Mouse (Mus musculus) natural killer cell, adult 2 months (primary cell): ENCODE results near the gene Haus2.

Source experiments
- DNase-seq, 2 experiments: peaks; one replicate each; pipeline ENCODE4 v3.0.0; 2022; ENCODE audit warnings: low spot score in 2 of 2

The Haus2 gene

GRCm38 (mm10) chr2:120616279-120617163 is 7.3 kb downstream of the Haus2 start:
- no peak for DNase-seq

GRCm38 (mm10) chr2:120619538-120619937 is 10.4 kb downstream of the Haus2 start:
- no peak for DNase-seq

GRCm38 (mm10) chr2:120622920-120623319 is 13.7 kb downstream of the Haus2 start:
- DNase-seq = no peak

- DNase-seq = no peak
Observed at GRCm38 (mm10) chr2:120628076-120628865, 19.1 kb downstream of the Haus2 start.

- DNase-seq = peak; percentile 98 to 99
Observed at GRCm38 (mm10) chr2:120628886-120629735, 19.9 kb downstream of the Haus2 start, which contains the start of gene Stard9. Gene Stard9 (plus strand): TSS chr2:120629121.

- DNase-seq = no peak
Observed at GRCm38 (mm10) chr2:120630246-120630645, 21.1 kb downstream of the Haus2 start.

- DNase-seq = no peak
Observed at GRCm38 (mm10) chr2:120630655-120631054, 21.5 kb downstream of the Haus2 start.

GRCm38 (mm10) chr2:120631521-120631920 is 22.3 kb downstream of the Haus2 start:
- DNase-seq = no peak

GRCm38 (mm10) chr2:120631957-120632356 is 22.8 kb downstream of the Haus2 start:
- peak in 1 of 2 experiments; percentile 12 for DNase-seq

GRCm38 (mm10) chr2:120640835-120641234 is 31.7 kb downstream of the Haus2 start:
- no peak for DNase-seq

- no peak for DNase-seq
Observed at GRCm38 (mm10) chr2:120643836-120644235, 34.7 kb downstream of the Haus2 start.

GRCm38 (mm10) chr2:120646777-120647176 is 37.6 kb downstream of the Haus2 start:
- no peak for DNase-seq

GRCm38 (mm10) chr2:120652256-120652924 is 43.2 kb downstream of the Haus2 start:
- no peak for DNase-seq

- DNase-seq = no peak
Observed at GRCm38 (mm10) chr2:120652925-120653284, 43.7 kb downstream of the Haus2 start.

- DNase-seq = no peak
Observed at GRCm38 (mm10) chr2:120654693-120655092, 45.5 kb downstream of the Haus2 start.

GRCm38 (mm10) chr2:120655905-120656304 is 46.7 kb downstream of the Haus2 start:
- DNase-seq = no peak

- no peak for DNase-seq
Observed at GRCm38 (mm10) chr2:120656711-120657110, 47.5 kb downstream of the Haus2 start.

- no peak for DNase-seq
Observed at GRCm38 (mm10) chr2:120658486-120658885, 49.3 kb downstream of the Haus2 start.

- no peak for DNase-seq
Observed at GRCm38 (mm10) chr2:120659318-120659717, 50.1 kb downstream of the Haus2 start.

GRCm38 (mm10) chr2:120660486-120661078 is 51.4 kb downstream of the Haus2 start:
- DNase-seq = no peak

- DNase-seq = no peak
Observed at GRCm38 (mm10) chr2:120662766-120663165, 53.6 kb downstream of the Haus2 start.
